Mouse (Mus musculus): ENCODE measurements around the gene Igsf9b. TPM values are rescaled to one million over a fixed set of nuclear protein-coding genes. Genes with fewer than 3 reads are reported as not detected.

The Igsf9b gene
- polyA plus RNA-seq (2014; fragmentation: Nextera tagmentation; extraction: Ambion mirVana), result 15.3 and 19.1 TPM in 2 replicates

- Histone ChIP-seq H3K27me3 (ENCODE audit: control insufficient read depth, insufficient read depth, low read length) (peaks cover 8% of the 10 kb centered on the region; the same call in 1 of the 2 replicates), H3K4me1 (ENCODE audit: control insufficient read depth, insufficient read depth, low read length) (peaks cover 11% of the 10 kb centered on the region; the same call in 1 of the 2 replicates)
- under 1% methylated on average over 40 of the region's 40 CpGs for WGBS
Measured at GRCm38 (mm10) chr9:27298411-27299285, at the start of gene Igsf9b. TSS of gene Igsf9b (plus strand) at chr9:27299204.

GRCm38 (mm10) chr9:27252034-27252714 lies 46.8 kb upstream of the Igsf9b start:
- ATAC-seq (ENCODE audit: low read depth), result no peak

More at GRCm38 (mm10) chr9:27298411-27299285, at the start of gene Igsf9b:
- peak; percentile 99 for ATAC-seq (ENCODE audit: low read depth)
- H3K4me3 ChIP-seq (ENCODE audit: low read depth, low read length), result peak within 1 kb of the TSS; percentile 69
- no peaks in the 10 kb centered on the region for H3K36me3 ChIP-seq (ENCODE audit: control insufficient read depth, insufficient read depth, low read length)
- H3K9me3 ChIP-seq (ENCODE audit: control insufficient read depth, low read length), result no peaks in the 10 kb centered on the region
- peak within 1 kb of the TSS; percentile 82 for H3K4me2 ChIP-seq (ENCODE audit: low read depth, low read length)
- peak within 1 kb of the TSS; percentile 65 for H3K9ac ChIP-seq (replicated peaks; ENCODE audit: low read depth, low read length)
- peak within 1 kb of the TSS; percentile 76 for H3K27ac ChIP-seq (ENCODE audit: low read depth, low read length)

GRCm38 (mm10) chr9:27256454-27256853 lies 42.5 kb upstream of the Igsf9b start:
- 72% methylated on average over 6 of the region's 6 CpGs for WGBS
- no peak for ATAC-seq (ENCODE audit: low read depth)

More at GRCm38 (mm10) chr9:27252034-27252714, 46.8 kb upstream of the Igsf9b start:
- no peaks in the 10 kb centered on the region for H3K4me1 ChIP-seq (ENCODE audit: control insufficient read depth, insufficient read depth, low read length)
- H3K9me3 ChIP-seq (ENCODE audit: control insufficient read depth, low read length), result no peaks in the 10 kb centered on the region
- no peaks in the 10 kb centered on the region for H3K27me3 ChIP-seq (ENCODE audit: control insufficient read depth, insufficient read depth, low read length)
- H3K4me2 ChIP-seq (ENCODE audit: low read depth, low read length), result no peak overlapping the region
- no peak overlapping the region for H3K27ac ChIP-seq (ENCODE audit: low read depth, low read length)
- no peak overlapping the region for H3K4me3 ChIP-seq (ENCODE audit: low read depth, low read length)
- no peak overlapping the region for H3K9ac ChIP-seq (replicated peaks; ENCODE audit: low read depth, low read length)
- 70% methylated on average over 7 of the region's 7 CpGs for WGBS
- H3K36me3 ChIP-seq (ENCODE audit: control insufficient read depth, insufficient read depth, low read length), result no peaks in the 10 kb centered on the region

GRCm38 (mm10) chr9:27260378-27260947 lies 38.5 kb upstream of the Igsf9b start:
- ATAC-seq (ENCODE audit: low read depth), result no peak
- 77% methylated on average over 3 of the region's 3 CpGs for WGBS
- H3K4me2 ChIP-seq (ENCODE audit: low read depth, low read length), result no peak overlapping the region
- no peak overlapping the region for H3K27ac ChIP-seq (ENCODE audit: low read depth, low read length)
- H3K36me3 ChIP-seq (ENCODE audit: control insufficient read depth, insufficient read depth, low read length), result no peaks in the 10 kb centered on the region
- H3K4me1 ChIP-seq (ENCODE audit: control insufficient read depth, insufficient read depth, low read length), result no peaks in the 10 kb centered on the region
- no peaks in the 10 kb centered on the region for H3K9me3 ChIP-seq (ENCODE audit: control insufficient read depth, low read length)
- H3K27me3 ChIP-seq (ENCODE audit: control insufficient read depth, insufficient read depth, low read length), result no peaks in the 10 kb centered on the region
- H3K9ac ChIP-seq (replicated peaks; ENCODE audit: low read depth, low read length), result no peak overlapping the region
- no peak overlapping the region for H3K4me3 ChIP-seq (ENCODE audit: low read depth, low read length)

More at GRCm38 (mm10) chr9:27256454-27256853, 42.5 kb upstream of the Igsf9b start:
- no peak overlapping the region for H3K9ac ChIP-seq (replicated peaks; ENCODE audit: low read depth, low read length)
- H3K4me1 ChIP-seq (ENCODE audit: control insufficient read depth, insufficient read depth, low read length), result no peaks in the 10 kb centered on the region
- no peak overlapping the region for H3K4me2 ChIP-seq (ENCODE audit: low read depth, low read length)
- H3K27ac ChIP-seq (ENCODE audit: low read depth, low read length), result no peak overlapping the region
- H3K36me3 ChIP-seq (ENCODE audit: control insufficient read depth, insufficient read depth, low read length), result no peaks in the 10 kb centered on the region
- no peaks in the 10 kb centered on the region for H3K27me3 ChIP-seq (ENCODE audit: control insufficient read depth, insufficient read depth, low read length)
- H3K4me3 ChIP-seq (ENCODE audit: low read depth, low read length), result no peak overlapping the region
- H3K9me3 ChIP-seq (ENCODE audit: control insufficient read depth, low read length), result no peaks in the 10 kb centered on the region

GRCm38 (mm10) chr9:27261905-27262304 lies 37.1 kb upstream of the Igsf9b start:
- Histone ChIP-seq H3K27ac (ENCODE audit: low read depth, low read length) (no peak overlapping the region), H3K36me3 (ENCODE audit: control insufficient read depth, insufficient read depth, low read length) (no peaks in the 10 kb centered on the region), H3K4me1 (ENCODE audit: control insufficient read depth, insufficient read depth, low read length) (no peaks in the 10 kb centered on the region), H3K9ac (replicated peaks; ENCODE audit: low read depth, low read length) (no peak overlapping the region), H3K4me2 (ENCODE audit: low read depth, low read length) (no peak overlapping the region), H3K4me3 (ENCODE audit: low read depth, low read length) (no peak overlapping the region), H3K9me3 (ENCODE audit: control insufficient read depth, low read length) (no peaks in the 10 kb centered on the region), H3K27me3 (ENCODE audit: control insufficient read depth, insufficient read depth, low read length) (no peaks in the 10 kb centered on the region)
- ATAC-seq (ENCODE audit: low read depth), result no peak
- 65% methylated on average over 2 of the region's 2 CpGs for WGBS

GRCm38 (mm10) chr9:27265009-27265408 lies 34.0 kb upstream of the Igsf9b start:
- 72% methylated on average over 3 of the region's 3 CpGs for WGBS
- no peaks in the 10 kb centered on the region for H3K36me3 ChIP-seq (ENCODE audit: control insufficient read depth, insufficient read depth, low read length)
- H3K4me1 ChIP-seq (ENCODE audit: control insufficient read depth, insufficient read depth, low read length), result no peaks in the 10 kb centered on the region
- no peak overlapping the region for H3K9ac ChIP-seq (replicated peaks; ENCODE audit: low read depth, low read length)
- H3K9me3 ChIP-seq (ENCODE audit: control insufficient read depth, low read length), result no peaks in the 10 kb centered on the region
- no peak overlapping the region for H3K4me3 ChIP-seq (ENCODE audit: low read depth, low read length)
- H3K27me3 ChIP-seq (ENCODE audit: control insufficient read depth, insufficient read depth, low read length), result no peaks in the 10 kb centered on the region
- no peak for ATAC-seq (ENCODE audit: low read depth)
- H3K27ac ChIP-seq (ENCODE audit: low read depth, low read length), result no peak overlapping the region
- H3K4me2 ChIP-seq (ENCODE audit: low read depth, low read length), result no peak overlapping the region

- no peaks in the 10 kb centered on the region for H3K4me1 ChIP-seq (ENCODE audit: control insufficient read depth, insufficient read depth, low read length)
Measured at GRCm38 (mm10) chr9:27267878-27268277, 31.1 kb upstream of the Igsf9b start.

GRCm38 (mm10) chr9:27268493-27268892 lies 30.5 kb upstream of the Igsf9b start:
- 91% methylated on average over 4 of the region's 4 CpGs for WGBS
- no peaks in the 10 kb centered on the region for H3K27me3 ChIP-seq (ENCODE audit: control insufficient read depth, insufficient read depth, low read length)
- H3K4me3 ChIP-seq (ENCODE audit: low read depth, low read length), result no peak overlapping the region
- no peaks in the 10 kb centered on the region for H3K9me3 ChIP-seq (ENCODE audit: control insufficient read depth, low read length)
- no peak for ATAC-seq (ENCODE audit: low read depth)
- no peak overlapping the region for H3K27ac ChIP-seq (ENCODE audit: low read depth, low read length)
- no peaks in the 10 kb centered on the region for H3K4me1 ChIP-seq (ENCODE audit: control insufficient read depth, insufficient read depth, low read length)
- no peak overlapping the region for H3K4me2 ChIP-seq (ENCODE audit: low read depth, low read length)
- no peak overlapping the region for H3K9ac ChIP-seq (replicated peaks; ENCODE audit: low read depth, low read length)
- no peaks in the 10 kb centered on the region for H3K36me3 ChIP-seq (ENCODE audit: control insufficient read depth, insufficient read depth, low read length)

More at GRCm38 (mm10) chr9:27267878-27268277, 31.1 kb upstream of the Igsf9b start:
- no peak overlapping the region for H3K4me2 ChIP-seq (ENCODE audit: low read depth, low read length)
- no peaks in the 10 kb centered on the region for H3K9me3 ChIP-seq (ENCODE audit: control insufficient read depth, low read length)
- no peak overlapping the region for H3K4me3 ChIP-seq (ENCODE audit: low read depth, low read length)
- no peaks in the 10 kb centered on the region for H3K27me3 ChIP-seq (ENCODE audit: control insufficient read depth, insufficient read depth, low read length)
- no peaks in the 10 kb centered on the region for H3K36me3 ChIP-seq (ENCODE audit: control insufficient read depth, insufficient read depth, low read length)
- ATAC-seq (ENCODE audit: low read depth), result no peak
- H3K9ac ChIP-seq (replicated peaks; ENCODE audit: low read depth, low read length), result no peak overlapping the region
- no peak overlapping the region for H3K27ac ChIP-seq (ENCODE audit: low read depth, low read length)
- WGBS, result 91% methylated on average over 5 of the region's 5 CpGs

Measured in neural tube, embryonic 14.5 days (tissue).